Mouse (Mus musculus) midbrain, postnatal 0 days (tissue): ENCODE data around the gene D16Ertd472e. TPM values are rescaled to one million over a fixed set of nuclear protein-coding genes. Genes with fewer than 3 reads are reported as not detected.

ENCODE experiments used
- ATAC-seq: fragments of 200-750 bp; cut with Nextera tagmentation; 2 replicates; pipeline ENCODE4 v1.8.0; 2017; ENCODE audit warnings: moderate number of reproducible peaks, mild to moderate bottlenecking, moderate TSS enrichment, moderate library complexity; ENCODE audit not compliant: low FRiP score
- DNase-seq: peaks from one replicate; pipeline ENCODE4 v3.0.0-alpha.2; 2015; ENCODE audit warnings: low spot score
- H3K27ac ChIP-seq: fragments of 300-500 bp; sonication (generic); 2 replicates; pipeline ENCODE4 v1.5.1; 2014; ENCODE audit warnings: low read depth, mild to moderate bottlenecking, low read length, mixed read lengths
- H3K27me3 ChIP-seq: fragments of 300-500 bp; sonication (generic); 2 replicates; pipeline ENCODE4 v1.6.1; 2014; ENCODE audit warnings: low read length, control low read depth, mixed read lengths; ENCODE audit not compliant: insufficient read depth
- H3K36me3 ChIP-seq: fragments of 300-500 bp; sonication (generic); 2 replicates; pipeline ENCODE4 v1.6.1; 2014; ENCODE audit warnings: low read length, control low read depth, mixed read lengths; ENCODE audit not compliant: insufficient read depth
- H3K4me1 ChIP-seq: fragments of 300-500 bp; sonication (generic); 2 replicates; pipeline ENCODE4 v1.6.1; 2014; ENCODE audit warnings: mild to moderate bottlenecking, control low read depth, antibody characterized with exemption, low read length, mixed read lengths; ENCODE audit not compliant: insufficient read depth
- H3K4me2 ChIP-seq: fragments of 300-500 bp; sonication (generic); 2 replicates; pipeline ENCODE4 v1.6.1; 2014; ENCODE audit warnings: low read depth, mild to moderate bottlenecking, low read length, mixed read lengths; ENCODE audit not compliant: poor library complexity, severe bottlenecking
- H3K4me3 ChIP-seq: fragments of 300-500 bp; sonication (generic); 2 replicates; pipeline ENCODE4 v1.5.1; 2014; ENCODE audit warnings: low read depth, mild to moderate bottlenecking, low read length, moderate library complexity
- H3K9ac ChIP-seq: fragments of 300-500 bp; sonication (generic); replicated peaks from 2 replicates; pipeline ENCODE4 v1.6.1; 2014; ENCODE audit warnings: mild to moderate bottlenecking, low read length, moderate library complexity, mixed read lengths; ENCODE audit not compliant: poor library complexity, severe bottlenecking
- H3K9me3 ChIP-seq: fragments of 300-500 bp; sonication (generic); 2 replicates; pipeline ENCODE4 v1.6.1; 2016; ENCODE audit warnings: low read length, control low read depth
- CTCF ChIP-seq: IDR thresholded peaks from 2 replicates; pipeline ENCODE4 v1.5.1; 2016; ENCODE audit warnings: antibody characterized with exemption, mild to moderate bottlenecking
- WGBS: fragments of 180-500 bp; shearing (Covaris S2); extraction: QIAGEN DNeasy Blood & Tissue Kit; methylation state at CpG from one replicate; pipeline ENCODE4 v1.1.7; 2014; 5-methylcytosine and 5-hydroxymethylcytosine counted together
- polyA plus RNA-seq: library from polyadenylated mRNA; unstranded; fragments of >200 nt; fragmentation: Nextera tagmentation; extraction: Ambion mirVana; gene quantifications from 2 replicates; pipeline ENCODE4 v1.2.1, GENCODE M21; 2015
- total RNA-seq: library from RNA; depleted of rRNA; stranded (reverse); fragments of >200 nt; gene quantifications from 2 replicates; pipeline ENCODE4 v1.2.3, GENCODE M21; 2014

D16Ertd472e gene
- total and polyA plus RNA-seq, 2 experiments from 2014 or later: 5.6 to 7.1 TPM

DNA sequence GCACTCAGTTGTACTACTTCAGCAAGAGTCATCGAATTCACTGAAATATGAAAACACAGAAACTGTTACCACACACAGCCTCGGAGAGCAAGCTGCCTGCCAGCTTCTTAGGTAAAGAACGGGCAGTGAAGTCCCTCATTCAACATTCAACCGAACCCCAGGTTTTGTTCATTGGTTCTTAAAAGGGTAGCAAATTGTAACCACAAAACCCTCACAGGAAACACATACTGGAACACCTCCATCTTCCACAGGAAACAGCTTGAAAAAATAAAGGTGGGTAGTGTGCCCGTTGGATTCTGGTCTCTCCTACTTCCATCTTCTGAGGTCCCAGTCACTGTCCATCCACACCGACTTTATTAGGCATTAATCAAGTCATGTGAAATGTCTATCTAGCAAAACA lies 30.0 kb downstream of the D16Ertd472e start:
- no peak overlapping the region for H3K27ac ChIP-seq
- no peak overlapping the region for H3K4me3 ChIP-seq
- WGBS: 94% methylated on average over 6 of the region's 6 CpGs
- H3K9ac ChIP-seq: no peak overlapping the region
- DNase-seq: no peak
- no peaks in the 10 kb centered on the region for H3K27me3 ChIP-seq
- ATAC-seq: no peak
- no peak overlapping the region for H3K4me2 ChIP-seq
- no peaks in the 10 kb centered on the region for H3K4me1 ChIP-seq
- H3K9me3 ChIP-seq: no peaks in the 10 kb centered on the region
- no peak for TF ChIP-seq CTCF
- peaks cover 9% of the 10 kb centered on the region; the same call in 1 of the 2 replicates for H3K36me3 ChIP-seq

GRCm38 (mm10) chr16:78540376-78541246 lies 35.9 kb downstream of the D16Ertd472e start:
- H3K4me2 ChIP-seq: no peak overlapping the region
- H3K27me3 ChIP-seq: no peaks in the 10 kb centered on the region
- TF ChIP-seq CTCF: no peak
- no peak for ATAC-seq
- no peak overlapping the region for H3K9ac ChIP-seq
- no peak overlapping the region for H3K27ac ChIP-seq
- no peaks in the 10 kb centered on the region for H3K9me3 ChIP-seq
- peaks cover 5% of the 10 kb centered on the region; the same call in 1 of the 2 replicates for H3K36me3 ChIP-seq
- DNase-seq: no peak
- H3K4me3 ChIP-seq: no peak overlapping the region
- no peaks in the 10 kb centered on the region for H3K4me1 ChIP-seq
- 77% methylated on average over 16 of the region's 16 CpGs for WGBS

GRCm38 (mm10) chr16:78537798-78538422 lies 38.6 kb downstream of the D16Ertd472e start:
- WGBS: 89% methylated on average over 8 of the region's 8 CpGs

GRCm38 (mm10) chr16:78537322-78537721 lies 39.2 kb downstream of the D16Ertd472e start:
- no peak overlapping the region for H3K4me2 ChIP-seq
- H3K4me1 ChIP-seq: no peaks in the 10 kb centered on the region
- H3K9me3 ChIP-seq: no peaks in the 10 kb centered on the region
- no peaks in the 10 kb centered on the region for H3K27me3 ChIP-seq
- TF ChIP-seq CTCF: no peak
- H3K36me3 ChIP-seq: no peaks in the 10 kb centered on the region
- H3K9ac ChIP-seq: no peak overlapping the region
- H3K4me3 ChIP-seq: no peak overlapping the region
- no peak overlapping the region for H3K27ac ChIP-seq
- DNase-seq (no peak), ATAC-seq (no peak)
- whole genome bisulfite sequencing: 55% methylated on average over 7 of the region's 7 CpGs

More at GRCm38 (mm10) chr16:78537798-78538422, 38.6 kb downstream of the D16Ertd472e start:
- TF ChIP-seq CTCF: no peak
- Histone ChIP-seq H3K9ac (no peak overlapping the region), H3K27ac (no peak overlapping the region), H3K4me3 (no peak overlapping the region), H3K36me3 (no peaks in the 10 kb centered on the region), H3K27me3 (no peaks in the 10 kb centered on the region), H3K4me2 (no peak overlapping the region), H3K4me1 (no peaks in the 10 kb centered on the region), H3K9me3 (no peaks in the 10 kb centered on the region)
- ATAC-seq: no peak
- DNase-seq: no peak

DNA sequence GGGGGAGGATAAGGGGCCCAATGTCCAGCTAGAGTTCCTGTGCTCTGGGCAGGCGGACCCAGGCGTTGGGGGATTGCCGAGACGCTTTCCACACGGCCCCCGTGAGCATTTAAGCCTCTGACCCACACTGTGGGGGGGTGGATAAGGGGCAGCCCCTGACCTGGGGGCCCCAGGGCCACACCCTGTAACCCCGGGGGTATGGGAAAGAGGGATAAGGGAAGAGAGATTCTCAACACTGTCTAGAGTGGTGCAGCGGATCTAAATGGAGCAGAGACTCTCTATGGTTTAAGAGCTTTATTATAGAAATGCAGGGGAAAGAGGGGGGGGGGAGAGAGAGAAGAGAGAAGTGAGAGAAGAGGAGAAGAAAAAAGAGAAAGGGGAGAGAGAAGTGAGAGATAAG lies 42.0 kb downstream of the D16Ertd472e start:
- no peak overlapping the region for H3K27ac ChIP-seq
- H3K9ac ChIP-seq: no peak overlapping the region
- H3K4me3 ChIP-seq: no peak overlapping the region
- H3K4me2 ChIP-seq: no peak overlapping the region
- TF ChIP-seq CTCF: no peak
- 70% methylated on average over 8 of the region's 8 CpGs for WGBS
- no peaks in the 10 kb centered on the region for H3K36me3 ChIP-seq
- ATAC-seq (no peak), DNase-seq (no peak)
- no peaks in the 10 kb centered on the region for H3K9me3 ChIP-seq
- no peaks in the 10 kb centered on the region for H3K27me3 ChIP-seq
- no peaks in the 10 kb centered on the region for H3K4me1 ChIP-seq
